Comparison of ENCODE assay signal across 30 mouse cellular contexts in the genomic region with DNA sequence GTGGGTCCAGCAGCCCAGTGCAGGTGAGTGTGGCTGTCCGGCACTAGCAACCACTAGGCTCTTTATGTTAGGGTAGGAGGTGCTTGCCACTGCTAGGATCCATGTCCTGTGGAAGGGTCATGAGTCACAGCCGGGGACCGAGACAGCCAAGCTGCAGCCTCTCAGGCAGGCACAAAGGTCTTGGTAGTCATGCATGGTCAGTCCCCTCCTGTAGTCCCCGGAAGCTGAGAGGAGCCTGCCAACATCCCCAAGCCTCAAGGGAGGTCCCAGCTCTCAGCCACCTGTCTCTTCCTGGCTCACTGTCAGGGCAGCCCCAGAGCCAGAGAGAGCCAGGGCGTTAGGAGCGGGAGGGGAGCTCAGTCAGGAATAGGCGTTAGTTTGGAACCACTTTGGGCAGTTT. TPM values are rescaled to one million over a fixed set of nuclear protein-coding genes. Genes with fewer than 3 reads are reported as not detected.
DNase-seq lines count a peak whose midpoint lies in the region; ATAC-seq and TF ChIP-seq lines count a peak whose summit lies in the region.
"Had no signal": no experiment of that assay in that cellular context is flagged by ENCODE, and none has a peak within 500 bp of the region (broad histone marks: within the 10 kb centered on the region; RNA-seq: fewer than 3 reads in every experiment).

No protein-coding gene starts in this region.

- H3K27ac ChIP-seq in gastrocnemius, adult 2 months = peak overlapping the region; percentile 75
- no peak overlapping the region for H3K27ac ChIP-seq in kidney, embryonic 14.5 days (ENCODE audit: low read depth, low read length)
- H3K27ac ChIP-seq in spleen, adult 2 months (ENCODE audit: insufficient read depth, low read length) = peak overlapping the region; percentile 89
- H3K27ac ChIP-seq: hindbrain, embryonic 12.5 days; layer of hippocampus, adult 2 months; limb, embryonic 10.5 days; limb, embryonic 15.5 days; liver, embryonic 14.5 days; midbrain, embryonic 15.5 days; stomach, postnatal 0 days had no signal

- H3K9me3 ChIP-seq in kidney, embryonic 14.5 days (ENCODE audit: control insufficient read depth, low read length) = no peaks in the 10 kb centered on the region
- H3K9me3 ChIP-seq: hindbrain, embryonic 12.5 days; limb, embryonic 10.5 days; limb, embryonic 15.5 days; midbrain, embryonic 15.5 days had no signal

- TF ChIP-seq CTCF in gastrocnemius, adult 2 months (IDR thresholded peaks at IDR 0.05) = no peak
- no peak for TF ChIP-seq CTCF in spleen, adult 2 months (IDR thresholded peaks at IDR 0.05; ENCODE audit: extremely low read depth, insufficient read depth, insufficient read length, insufficient replicate concordance)

- TF ChIP-seq POLR2A in spleen, adult 2 months (IDR thresholded peaks at IDR 0.05; ENCODE audit: low read depth, low read length) = no peak

- no peaks in the 10 kb centered on the region for H3K27me3 ChIP-seq in kidney, embryonic 14.5 days (ENCODE audit: control insufficient read depth, insufficient read depth, low read length)
- no peaks in the 10 kb centered on the region for H3K27me3 ChIP-seq in spleen, adult 2 months (ENCODE audit: control insufficient read depth, insufficient read depth, low read length)
- H3K27me3 ChIP-seq in splenic B cell, adult 2 months (ENCODE audit: control insufficient read depth, insufficient read depth, low read length, poor library complexity, severe bottlenecking) = no peaks in the 10 kb centered on the region
- H3K27me3 ChIP-seq: hindbrain, embryonic 12.5 days; limb, embryonic 15.5 days; midbrain, embryonic 15.5 days had no signal

- intact Hi-C loops in gastrocnemius, adult 2 months (cut with DNase I) = no loop called here

- H3K4me2 ChIP-seq in kidney, embryonic 14.5 days (replicated peaks; ENCODE audit: low read depth, low read length) = no peak overlapping the region
- H3K4me2 ChIP-seq: heart, embryonic 11.5 days; hindbrain, embryonic 12.5 days; limb, embryonic 15.5 days; lung, embryonic 14.5 days; midbrain, embryonic 15.5 days had no signal

- peaks cover 37% of the 10 kb centered on the region for H3K4me1 ChIP-seq in kidney, embryonic 14.5 days (ENCODE audit: control insufficient read depth, insufficient read depth, low read length)
- peaks cover 70% of the 10 kb centered on the region; the same call in 1 of the 2 replicates for H3K4me1 ChIP-seq in spleen, adult 2 months (ENCODE audit: control insufficient read depth, insufficient read depth, insufficient read length)
- H3K4me1 ChIP-seq: midbrain, embryonic 15.5 days had no signal

- WGBS in kidney, embryonic 14.5 days = 59% methylated on average over 7 of the region's 7 CpGs
- WGBS in spleen, adult 2 months = 56% methylated on average over 7 of the region's 7 CpGs

- no peak overlapping the region for H3K9ac ChIP-seq in kidney, embryonic 14.5 days (ENCODE audit: low read depth, low read length)
- H3K9ac ChIP-seq: hindbrain, embryonic 12.5 days; limb, embryonic 15.5 days; liver, embryonic 14.5 days; lung, embryonic 14.5 days; midbrain, embryonic 15.5 days had no signal

- ATAC-seq in kidney, embryonic 14.5 days (ENCODE audit: low FRiP score, low TSS enrichment) = no peak
- ATAC-seq: forebrain, embryonic 16.5 days; intestine, postnatal 0 days; midbrain, embryonic 15.5 days had no signal

- no peak overlapping the region for H3K4me3 ChIP-seq in gastrocnemius, adult 2 months
- H3K4me3 ChIP-seq in kidney, embryonic 14.5 days (ENCODE audit: low read length) = no peak overlapping the region
- H3K4me3 ChIP-seq in spleen, adult 2 months (ENCODE audit: extremely low read depth, insufficient read depth, insufficient read length) = no peak overlapping the region
- H3K4me3 ChIP-seq: erythroblast, embryonic 14.5 days; hindbrain, embryonic 12.5 days; layer of hippocampus, adult 2 months; limb, embryonic 10.5 days; limb, embryonic 15.5 days; midbrain, embryonic 15.5 days had no signal

- H3K36me3 ChIP-seq in kidney, embryonic 14.5 days (ENCODE audit: control insufficient read depth, insufficient read depth, low read length) = no peaks in the 10 kb centered on the region
- H3K36me3 ChIP-seq in spleen, adult 2 months (ENCODE audit: control insufficient read depth, insufficient read depth, low read length) = peaks cover 62% of the 10 kb centered on the region
- peaks cover 42% of the 10 kb centered on the region for H3K36me3 ChIP-seq in splenic B cell, adult 2 months (ENCODE audit: control insufficient read depth, insufficient read depth, low read length, poor library complexity, severe bottlenecking)
- H3K36me3 ChIP-seq: hindbrain, embryonic 12.5 days; limb, embryonic 10.5 days; limb, embryonic 15.5 days; midbrain, embryonic 15.5 days had no signal

- DNase-seq in gastrocnemius, adult 2 months = peak; percentile 82
- DNase-seq in gastrocnemius, postnatal 25 days = no peak
- DNase-seq in kidney, postnatal 25 days = peak; percentile 28 to 66
- no peak for DNase-seq in spleen, adult 2 months (ENCODE audit: low read depth in 1 of 2, low spot score in 2 of 2)
- no peak for DNase-seq in spleen, postnatal 14 days (ENCODE audit: low spot score in 2 of 2)
- peak; percentile 66 for DNase-seq in splenic B cell, adult 2 months (ENCODE audit: low read depth, low spot score)
- DNase-seq in thymus, postnatal 10 days (ENCODE audit: low spot score in 2 of 2) = no peak
- DNase-seq: adrenal gland, postnatal 10 days; cerebellum, adult 11 months; cerebellum, adult 9-11 months; gastrocnemius, postnatal 36 days; heart, adult 18-20 months; heart, postnatal 36 days; lung, embryonic 14.5 days; lung, postnatal 14 days; right cerebral cortex, adult 18-20 months; thymus, adult 18-20 months; thymus, postnatal 36 days had no signal

RNA-seq across cellular contexts. Expression of a gene that starts 11.1 kb away (rescaled TPM):
- total RNA-seq in gastrocnemius, adult 2 months (2021) = 10 to 100 TPM in 1 of 2 experiments, 1 to 10 TPM in 1; 4.8 to 11.2 TPM
- total RNA-seq in gastrocnemius, postnatal 25 days (2021) = 1 to 10 TPM; 3.9 to 5.0 TPM
- polyA plus RNA-seq in kidney, embryonic 14.5 days (2014; fragmentation: Nextera tagmentation; extraction: Ambion mirVana) = 5.6 and 5.7 TPM in 2 replicates
- polyA plus RNA-seq in spleen, adult 2 months (2012; rRNA removed) = 255 and 267 TPM in 2 replicates

Comparison
In these comparisons a context has a peak if more than half of its experiments do, and no peak if none do; other contexts are left out.
1. DNase-seq: peak in gastrocnemius, adult 2 months (single experiment), kidney, postnatal 25 days (2 of 2) and splenic B cell, adult 2 months (single experiment); none in gastrocnemius, postnatal 25 days (single experiment), spleen, adult 2 months (0 of 2), spleen, postnatal 14 days (0 of 2) and thymus, postnatal 10 days (0 of 2).